In the genomic region with DNA sequence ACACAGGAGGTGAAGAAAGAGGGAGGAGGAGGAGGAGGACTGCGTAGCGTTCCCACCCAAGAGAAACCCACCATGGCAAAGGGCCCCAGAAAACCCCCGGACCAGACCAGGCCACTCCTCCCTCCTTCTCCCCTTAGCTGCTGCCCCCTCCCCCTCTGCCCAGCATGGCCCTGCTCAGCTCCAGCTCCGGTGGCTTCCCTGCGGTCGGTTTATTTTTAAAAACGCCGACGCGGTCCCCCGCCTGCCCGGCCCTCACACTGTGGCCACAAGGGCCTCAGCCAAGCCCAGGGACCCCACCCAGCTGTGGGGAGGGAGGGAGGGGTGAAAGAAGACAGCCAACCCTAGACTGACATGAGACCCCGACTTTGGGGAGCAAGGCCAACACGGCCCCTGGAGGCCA, we compare ENCODE assay signal across 11 mouse cellular contexts. TPM values are rescaled to one million over a fixed set of nuclear protein-coding genes. Genes with fewer than 3 reads are reported as not detected.
DNase-seq lines count a peak whose midpoint lies in the region; ATAC-seq and TF ChIP-seq lines count a peak whose summit lies in the region.
"Had no signal": no experiment of that assay in that cellular context is flagged by ENCODE, and none has a peak within 500 bp of the region (broad histone marks: within the 10 kb centered on the region; RNA-seq: fewer than 3 reads in every experiment).

No protein-coding gene starts in this region.

- H3K27ac ChIP-seq in lung, embryonic 16.5 days (ENCODE audit: low read length) = no peak overlapping the region
- H3K27ac ChIP-seq in olfactory bulb, adult 2 months (ENCODE audit: insufficient read depth, low read depth, low read length) = no peak overlapping the region
- H3K27ac ChIP-seq: macrophage had no signal

- 6% methylated on average over 14 of the region's 14 CpGs for WGBS in lung, embryonic 16.5 days
- 13% methylated on average over 14 of the region's 14 CpGs for WGBS in olfactory bulb, adult 2 months

- no peak for TF ChIP-seq CTCF in olfactory bulb, adult 2 months (IDR thresholded peaks at IDR 0.05; ENCODE audit: insufficient read depth, low read depth, low read length)

- H3K4me2 ChIP-seq in lung, embryonic 16.5 days (ENCODE audit: low read depth, low read length) = peak overlapping the region; percentile 42

- H3K27me3 ChIP-seq in lung, embryonic 16.5 days (ENCODE audit: control insufficient read depth, insufficient read depth, low read depth, low read length) = peaks cover 17% of the 10 kb centered on the region

- H3K4me1 ChIP-seq in lung, embryonic 16.5 days (replicated peaks; ENCODE audit: control insufficient read depth, insufficient read depth, low read length) = peaks cover 18% of the 10 kb centered on the region
- H3K4me1 ChIP-seq in olfactory bulb, adult 2 months (ENCODE audit: control insufficient read depth, insufficient read depth, low read length) = peaks cover 30% of the 10 kb centered on the region

- no peak for TF ChIP-seq POLR2A in olfactory bulb, adult 2 months (IDR thresholded peaks at IDR 0.05; ENCODE audit: insufficient read depth, low read depth, low read length)

- ATAC-seq in lung, embryonic 16.5 days (ENCODE audit: low read depth) = peak; percentile 60

- H3K9ac ChIP-seq in lung, embryonic 16.5 days (ENCODE audit: low read length) = peak overlapping the region; percentile 54

- peak; percentile 32 for DNase-seq in embryo, embryonic 10.5 days (ENCODE audit: low spot score)
- no peak for DNase-seq in embryo, embryonic 10 days (ENCODE audit: low spot score)
- no peak for DNase-seq in lung, postnatal 14 days
- peak; percentile 19 for DNase-seq in liver
- DNase-seq in urinary bladder, postnatal 14 days (ENCODE audit: low spot score) = no peak
- DNase-seq in adipocyte (ENCODE audit: low spot score) = no peak
- DNase-seq: spleen, adult 18-20 months had no signal

- peak overlapping the region; percentile 1; the same call in 1 of the 2 replicates for H3K4me3 ChIP-seq in lung, embryonic 16.5 days (ENCODE audit: low read length)
- peak overlapping the region; percentile 36 for H3K4me3 ChIP-seq in olfactory bulb, adult 2 months (ENCODE audit: insufficient read depth, low read depth, low read length)
- H3K4me3 ChIP-seq: erythroblast, embryonic 14.5 days had no signal

- no peaks in the 10 kb centered on the region for H3K9me3 ChIP-seq in lung, embryonic 16.5 days (ENCODE audit: control insufficient read depth, low read length)

- H3K36me3 ChIP-seq in lung, embryonic 16.5 days (ENCODE audit: control insufficient read depth, insufficient read depth, low read length) = no peaks in the 10 kb centered on the region

RNA-seq across cellular contexts. Expression of a gene that starts 4.3 kb away (rescaled TPM):
- polyA plus RNA-seq in lung, embryonic 16.5 days (2015; fragmentation: Nextera tagmentation; extraction: Ambion mirVana) = 0.25 and 1.6 TPM in 2 replicates
- polyA plus RNA-seq in olfactory bulb, adult 2 months (2012; ENCODE audit: insufficient read depth, insufficient read length, low replicate concordance, missing spikeins) = not detected in 2 replicates
- polyA plus RNA-seq: erythroblast, embryonic 14.5 days; macrophage had no signal

RNA-seq across cellular contexts. Expression of a gene that starts 12.1 kb away (rescaled TPM):
- 73.5 and 80.3 TPM in 2 replicates for polyA plus RNA-seq in lung, embryonic 16.5 days (2015; fragmentation: Nextera tagmentation; extraction: Ambion mirVana)
- not detected in 2 replicates for polyA plus RNA-seq in olfactory bulb, adult 2 months (2012; ENCODE audit: insufficient read depth, insufficient read length, low replicate concordance, missing spikeins)

RNA-seq across cellular contexts. Expression of a gene that starts 31.1 kb away (rescaled TPM):
- polyA plus RNA-seq in lung, embryonic 16.5 days (2015; fragmentation: Nextera tagmentation; extraction: Ambion mirVana) = 98.3 and 101 TPM in 2 replicates
- polyA plus RNA-seq in olfactory bulb, adult 2 months (2012; ENCODE audit: insufficient read depth, insufficient read length, low replicate concordance, missing spikeins) = not detected in 2 replicates

RNA-seq across cellular contexts. Expression of a gene that starts 36.7 kb away (rescaled TPM):
- polyA plus RNA-seq in lung, embryonic 16.5 days (2015; fragmentation: Nextera tagmentation; extraction: Ambion mirVana) = 390 and 403 TPM in 2 replicates
- polyA plus RNA-seq in olfactory bulb, adult 2 months (2012; ENCODE audit: insufficient read depth, insufficient read length, low replicate concordance, missing spikeins) = 1,008 TPM in 1 of 2 replicates, not detected in the other

RNA-seq across cellular contexts. Expression of a gene that starts 43.3 kb away (rescaled TPM):
- polyA plus RNA-seq in lung, embryonic 16.5 days (2015; fragmentation: Nextera tagmentation; extraction: Ambion mirVana) = 10.8 and 11.2 TPM in 2 replicates
- 98.4 TPM in 1 of 2 replicates, not detected in the other for polyA plus RNA-seq in olfactory bulb, adult 2 months (2012; ENCODE audit: insufficient read depth, insufficient read length, low replicate concordance, missing spikeins)

Comparison
In these comparisons a context has a peak if more than half of its experiments do, and no peak if none do; other contexts are left out.
1. DNase-seq: peak in embryo, embryonic 10.5 days (single experiment) and liver (single experiment); none in embryo, embryonic 10 days (single experiment), lung, postnatal 14 days (single experiment), urinary bladder, postnatal 14 days (single experiment) and adipocyte (single experiment).
2. RNA of a gene that starts 31.1 kb away (polyA plus RNA-seq): 98.3 to 101 TPM in lung, embryonic 16.5 days; not detected in olfactory bulb, adult 2 months; every median in the first group is over 10 times any median in the second.